Mouse (Mus musculus): ENCODE data around the gene Esx1. TPM values are rescaled to one million over a fixed set of nuclear protein-coding genes. Genes with fewer than 3 reads are reported as not detected.

The Esx1 gene
- total RNA-seq (2021), result not detected

DNA sequence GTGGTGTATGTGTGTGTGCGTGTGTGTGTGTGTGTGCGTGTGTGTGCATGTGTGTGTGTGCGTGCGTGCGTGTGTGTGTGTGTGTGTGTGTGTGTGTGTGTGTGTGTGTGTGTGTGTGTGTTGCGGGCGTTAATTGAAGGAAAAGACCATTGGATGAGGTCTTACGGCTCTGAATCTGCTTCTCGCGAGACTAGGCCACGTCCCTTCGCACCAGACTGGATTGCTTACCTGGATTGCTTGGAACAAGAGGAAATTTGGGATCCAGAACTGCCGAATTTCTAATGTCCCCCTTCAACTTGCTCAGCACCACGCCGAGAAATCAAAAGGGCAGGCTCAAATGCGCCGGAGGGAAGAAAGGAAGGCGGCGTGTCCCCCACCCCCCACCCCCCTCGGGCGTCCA lies at the start of gene Esx1:
Gene Esx1, minus strand, starts transcription at position 366 of the 400 bp plus-strand sequence.
- intact Hi-C loops (cut with DNase I), result no loop called here
- DNase-seq (ENCODE audit: low spot score), result no peak

DNA sequence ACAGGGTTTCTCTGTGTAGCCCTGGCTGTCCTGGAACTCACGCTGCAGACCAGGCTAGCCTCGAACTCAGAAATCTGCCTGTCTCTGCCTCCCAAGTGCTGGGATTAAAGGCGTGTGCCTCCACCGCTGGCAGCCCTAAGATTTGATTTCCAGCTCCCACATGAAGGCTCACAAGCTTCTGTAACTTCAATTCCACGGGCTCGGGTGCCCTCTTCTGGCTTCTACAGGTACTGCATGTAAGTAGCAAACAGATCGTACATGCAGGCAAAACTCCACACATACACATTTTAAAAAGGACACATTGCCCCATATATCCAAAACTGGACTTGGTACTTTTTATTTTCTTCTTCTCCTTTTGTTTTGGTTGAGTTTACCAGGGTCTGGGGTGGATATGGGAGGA lies 48.1 kb upstream of the Esx1 start:
- DNase-seq (ENCODE audit: low spot score), result no peak
- intact Hi-C loops (cut with DNase I), result no loop called here

DNA sequence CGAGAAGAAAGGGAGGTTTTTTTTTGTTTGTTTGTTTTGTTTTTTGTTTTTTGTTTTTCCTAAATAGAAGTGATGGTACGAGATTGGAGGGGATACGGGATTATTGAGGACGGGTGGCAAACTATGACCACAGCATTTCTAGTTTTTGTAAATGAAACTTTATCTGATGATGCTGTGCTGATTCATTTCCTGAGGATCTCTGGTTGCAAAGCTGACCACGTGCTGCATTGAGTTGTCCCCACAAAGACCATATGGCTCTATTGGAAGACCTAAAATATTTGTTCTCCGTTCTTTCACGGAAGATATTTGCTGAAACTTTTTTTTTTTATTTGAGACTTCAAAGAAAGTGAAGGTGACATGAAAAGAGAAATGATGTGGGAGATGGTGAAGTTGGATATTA lies 45.8 kb upstream of the Esx1 start:
- no peak for DNase-seq (ENCODE audit: low spot score)
- intact Hi-C loops (cut with DNase I), result no loop called here

DNA sequence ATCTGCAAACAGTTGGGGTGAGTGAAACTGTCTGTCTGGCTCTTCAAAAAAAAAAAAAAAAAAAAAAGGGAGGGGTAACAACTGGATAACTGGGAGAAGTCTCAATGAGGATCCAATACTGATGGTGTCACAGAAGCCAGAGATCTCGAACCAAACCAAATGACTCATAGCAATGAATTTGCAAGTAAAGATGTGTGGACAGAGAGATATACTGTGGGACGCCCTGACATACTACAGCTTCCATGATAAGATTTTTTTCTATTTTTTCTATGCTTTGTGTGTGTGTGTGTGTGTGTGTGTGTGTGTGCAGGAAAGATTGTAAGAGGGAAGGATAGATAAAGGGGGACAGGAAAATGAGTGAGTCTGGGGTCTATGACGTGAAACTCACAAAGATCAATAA lies 43.7 kb upstream of the Esx1 start:
- no peak for DNase-seq (ENCODE audit: low spot score)
- intact Hi-C loops (cut with DNase I), result no loop called here

DNA sequence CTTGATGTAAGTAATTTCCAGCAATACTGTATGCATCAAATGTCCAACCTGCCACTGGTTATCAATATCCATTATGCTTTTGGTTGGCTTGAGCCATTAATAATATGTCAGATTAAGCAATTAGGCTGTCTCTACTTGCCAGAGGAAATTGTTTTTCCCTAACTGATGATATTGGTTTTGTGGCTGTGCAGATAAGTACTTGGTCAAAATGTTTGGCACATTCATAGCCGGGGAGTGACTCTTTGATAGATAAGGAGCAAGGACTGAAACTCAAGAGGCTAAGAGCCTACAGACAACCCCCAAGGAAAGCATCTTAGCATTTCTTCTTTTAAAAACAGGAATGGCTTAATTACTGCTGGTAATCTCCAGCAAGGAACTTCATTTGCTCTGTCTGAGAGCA lies 40.8 kb upstream of the Esx1 start:
- intact Hi-C loops (cut with DNase I), result loop anchor here (2.0 kb wide), 1 partner anchor 42 kb away; no protein-coding TSS in a partner anchor
- DNase-seq (ENCODE audit: low spot score), result no peak

DNA sequence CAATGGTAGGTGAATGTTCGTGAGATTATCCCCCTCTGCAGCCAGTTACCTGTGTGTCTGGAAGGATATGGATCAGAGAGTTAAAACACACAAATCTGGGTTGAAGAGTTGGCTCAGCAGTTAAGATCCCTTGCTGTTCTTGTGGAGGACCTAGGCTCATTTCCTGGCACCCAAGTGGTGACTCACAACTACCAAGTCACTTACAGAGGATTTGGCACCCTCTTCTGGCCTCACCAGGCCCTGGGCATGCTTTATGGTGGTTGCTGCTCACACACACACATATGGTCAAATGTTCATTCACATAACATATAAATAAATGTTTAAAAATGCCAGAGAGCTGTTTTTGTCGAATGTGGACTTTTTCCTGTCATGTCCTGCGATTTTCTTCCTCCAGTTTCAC lies 39.1 kb upstream of the Esx1 start:
- intact Hi-C loops (cut with DNase I), result no loop called here
- no peak for DNase-seq (ENCODE audit: low spot score)

DNA sequence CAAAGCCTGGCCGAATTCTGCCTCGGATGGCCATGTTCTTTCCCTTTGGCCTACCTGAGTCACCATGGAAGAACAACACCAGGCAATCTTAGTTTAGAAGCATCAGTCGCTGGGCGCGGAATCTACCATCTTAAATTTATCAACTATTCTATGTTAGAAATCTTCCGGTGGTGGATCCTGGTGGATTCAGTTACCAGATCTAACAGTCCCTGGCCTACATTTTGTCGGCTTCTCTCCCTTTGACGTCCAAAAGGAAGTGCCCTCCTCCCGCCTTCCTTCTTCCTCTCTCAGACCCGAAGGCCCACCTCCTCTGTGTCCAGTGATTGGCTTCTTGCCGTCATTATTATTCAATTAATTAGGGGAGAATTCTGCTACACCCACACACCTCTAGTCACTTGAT lies 27.2 kb upstream of the Esx1 start:
- intact Hi-C loops (cut with DNase I), result no loop called here

DNA sequence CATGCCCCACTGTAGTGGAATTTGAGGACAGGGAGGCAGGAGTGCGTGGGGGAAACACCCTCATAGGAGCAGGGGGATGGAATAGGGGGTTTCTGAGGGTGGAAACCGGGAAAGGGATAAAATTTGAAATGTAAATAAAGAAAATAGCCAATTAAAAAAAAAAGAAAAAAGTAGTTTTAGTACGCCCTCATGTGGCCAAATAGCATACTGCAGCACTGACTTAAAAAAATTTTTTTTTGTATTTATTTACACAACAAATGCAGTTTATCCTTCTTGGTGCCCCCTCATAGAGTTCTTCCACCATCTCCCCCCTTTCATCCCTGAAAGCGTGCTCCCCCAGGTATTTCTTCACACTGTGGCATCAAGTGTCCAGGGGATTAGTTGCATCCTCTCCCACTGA lies 22.8 kb upstream of the Esx1 start:
- no peak for DNase-seq (ENCODE audit: low spot score)
- intact Hi-C loops (cut with DNase I), result loop anchor here (5.0 kb wide), 1 partner anchor 397 kb away; no protein-coding TSS in a partner anchor

More for the DNA sequence above, 27.2 kb upstream of the Esx1 start:
- no peak for DNase-seq (ENCODE audit: low spot score)

DNA sequence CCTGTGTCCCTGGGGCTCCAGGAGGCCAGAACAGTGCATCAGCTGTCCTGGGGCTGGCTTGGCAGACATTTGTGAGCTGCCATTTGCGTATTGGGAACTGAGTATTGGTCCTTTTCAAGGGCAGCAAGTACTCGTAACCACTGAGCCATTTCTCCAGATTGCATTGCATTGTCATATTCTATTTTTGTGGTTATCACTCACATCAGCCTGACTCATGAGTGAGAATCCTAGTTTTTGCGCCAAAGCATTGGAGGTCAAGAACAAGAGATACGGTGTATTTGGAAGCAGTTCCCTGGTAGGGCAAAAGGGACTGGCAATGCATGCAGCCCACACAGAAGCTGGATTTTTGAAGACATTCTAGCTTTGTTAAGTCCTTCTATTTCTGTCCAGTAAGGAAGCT lies 21.8 kb upstream of the Esx1 start:
- no peak for DNase-seq (ENCODE audit: low spot score)
- intact Hi-C loops (cut with DNase I), result loop anchor here (5.0 kb wide), 1 partner anchor 396 kb away; no protein-coding TSS in a partner anchor

DNA sequence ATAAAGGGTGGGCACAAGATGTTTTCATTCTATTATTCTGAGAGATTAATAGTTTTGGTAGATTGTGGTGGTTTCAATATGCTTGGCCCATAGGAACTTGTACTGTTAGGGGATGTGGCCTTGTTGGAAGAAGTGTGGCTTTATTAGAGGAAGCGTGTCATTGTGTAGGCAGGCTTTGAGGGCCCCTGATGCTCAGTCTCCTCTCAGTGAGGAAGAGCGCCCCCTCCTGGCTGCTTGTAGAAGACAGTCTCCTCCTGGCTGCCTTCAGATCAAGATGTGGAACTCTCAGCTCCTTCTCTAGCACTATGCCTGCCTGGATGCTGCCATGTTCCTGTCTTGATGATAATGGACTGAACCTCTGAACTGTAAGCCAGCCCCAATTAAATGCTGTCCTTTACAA lies 20.7 kb upstream of the Esx1 start:
- DNase-seq (ENCODE audit: low spot score), result no peak
- intact Hi-C loops (cut with DNase I), result loop anchor here (5.0 kb wide), 1 partner anchor 395 kb away; no protein-coding TSS in a partner anchor

DNA sequence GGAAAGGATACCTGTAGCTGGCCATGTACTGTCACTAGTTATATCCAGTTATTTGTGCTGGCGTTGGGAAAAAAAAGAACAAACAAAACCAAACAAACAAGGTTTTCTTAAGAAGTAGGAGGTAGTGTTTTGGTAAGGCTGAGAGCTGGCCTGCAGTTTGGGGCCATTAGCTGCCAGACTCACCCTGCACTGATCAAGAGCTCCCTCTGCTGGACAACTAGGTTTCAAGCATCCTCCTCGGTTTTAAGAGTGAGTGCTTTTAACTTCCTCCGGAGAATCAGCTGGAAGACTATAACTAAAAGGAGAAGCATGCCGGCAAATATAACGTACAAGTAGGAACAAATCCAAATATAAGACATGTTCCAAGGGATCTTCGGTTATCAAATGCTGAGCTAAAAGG lies 19.8 kb upstream of the Esx1 start:
- intact Hi-C loops (cut with DNase I), result loop anchor here (5.0 kb wide), 1 partner anchor 394 kb away; no protein-coding TSS in a partner anchor
- DNase-seq (ENCODE audit: low spot score), result no peak

DNA sequence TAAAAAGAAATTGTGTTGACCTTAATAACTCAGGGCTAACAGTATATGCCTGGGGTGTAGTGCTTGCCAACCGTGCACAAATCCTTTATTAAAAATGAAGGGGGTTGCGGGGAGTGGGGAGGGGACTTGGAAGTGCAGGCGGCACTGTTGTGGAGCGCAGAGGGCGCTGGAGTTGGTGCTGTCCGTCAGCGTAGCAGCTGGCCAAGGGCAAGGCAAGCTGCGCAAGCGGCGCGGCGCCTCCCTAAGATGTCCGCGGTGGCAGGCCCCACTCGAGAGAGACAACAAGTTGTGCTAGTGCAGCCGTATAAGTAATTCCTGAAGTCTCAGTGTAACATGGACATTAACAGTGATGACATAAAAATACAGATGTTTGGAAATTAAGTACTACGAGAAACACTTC lies 5.7 kb upstream of the Esx1 start:
- intact Hi-C loops (cut with DNase I), result no loop called here
- no peak for DNase-seq (ENCODE audit: low spot score)

DNA sequence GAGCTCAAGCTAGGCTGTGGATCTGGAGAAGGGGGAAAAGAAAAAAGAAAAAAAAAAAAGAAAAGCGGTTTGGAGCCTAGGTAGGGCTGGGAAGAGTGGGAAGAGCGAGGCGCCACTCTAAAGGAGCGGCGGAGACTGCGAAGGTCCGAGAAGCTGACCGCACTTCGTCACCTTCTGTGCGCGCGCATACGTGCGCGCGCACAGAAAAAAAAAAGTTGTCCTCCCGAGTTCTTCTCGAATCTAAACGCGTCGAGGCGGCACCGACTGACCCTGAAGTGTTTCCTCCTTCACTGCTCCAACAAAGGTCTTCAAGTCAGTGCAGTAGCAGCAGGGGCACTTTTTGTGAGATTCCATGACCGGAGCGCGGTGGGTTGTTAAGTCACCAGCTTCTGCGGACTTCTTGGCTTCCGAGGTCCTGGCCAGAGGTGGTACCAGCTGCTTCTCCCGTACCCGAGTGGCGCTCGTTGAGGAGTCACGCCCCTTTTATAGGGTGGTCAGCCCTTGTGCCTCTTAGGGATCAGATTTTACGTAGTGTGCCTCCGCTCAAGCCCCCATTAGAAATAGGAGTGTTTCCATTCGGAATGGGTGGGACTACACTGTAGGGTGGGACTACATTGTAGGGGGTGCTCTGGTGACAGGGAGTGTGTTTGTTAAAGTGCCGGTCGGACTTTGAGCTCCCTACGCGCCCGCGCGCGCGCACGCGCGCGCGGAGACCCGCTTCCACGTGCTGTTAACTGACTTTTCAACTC lies 2.0 kb downstream of the Esx1 start:
- DNase-seq (ENCODE audit: low spot score), result no peak
- intact Hi-C loops (cut with DNase I), result no loop called here

DNA sequence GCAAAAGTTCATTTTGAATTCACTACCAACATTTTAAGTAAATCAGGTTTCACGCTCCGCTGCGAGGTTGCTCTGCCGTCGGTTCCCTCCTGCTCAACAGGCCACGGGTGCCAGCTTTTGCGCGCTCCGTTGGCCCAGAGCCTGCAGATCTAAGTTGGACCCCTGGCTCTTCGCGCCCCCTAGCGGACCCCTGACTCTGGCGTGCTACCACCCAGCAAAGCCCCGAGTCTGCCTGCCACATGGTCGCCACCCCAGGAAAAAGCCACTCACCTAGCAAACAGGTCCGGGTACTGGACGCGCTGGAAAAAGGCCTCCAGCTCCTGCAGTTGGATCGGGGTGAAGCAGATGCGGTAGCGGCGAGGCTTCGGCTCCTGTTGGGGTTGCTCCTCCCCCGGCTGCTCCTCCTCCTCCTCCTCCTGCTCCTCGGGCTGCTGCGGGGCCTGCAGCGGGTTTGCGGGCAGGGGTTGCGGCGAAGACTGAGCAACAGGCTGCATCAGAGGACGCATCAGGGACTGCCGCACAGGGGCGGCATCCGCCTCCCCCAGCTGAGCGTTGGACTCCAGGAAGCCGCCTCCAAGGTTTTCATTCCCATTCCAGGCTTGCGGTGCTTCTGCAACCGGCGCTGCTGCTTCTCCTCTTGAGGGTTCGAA lies 3.7 kb downstream of the Esx1 start:
- no peak for DNase-seq (ENCODE audit: low spot score)
- intact Hi-C loops (cut with DNase I), result no loop called here

DNA sequence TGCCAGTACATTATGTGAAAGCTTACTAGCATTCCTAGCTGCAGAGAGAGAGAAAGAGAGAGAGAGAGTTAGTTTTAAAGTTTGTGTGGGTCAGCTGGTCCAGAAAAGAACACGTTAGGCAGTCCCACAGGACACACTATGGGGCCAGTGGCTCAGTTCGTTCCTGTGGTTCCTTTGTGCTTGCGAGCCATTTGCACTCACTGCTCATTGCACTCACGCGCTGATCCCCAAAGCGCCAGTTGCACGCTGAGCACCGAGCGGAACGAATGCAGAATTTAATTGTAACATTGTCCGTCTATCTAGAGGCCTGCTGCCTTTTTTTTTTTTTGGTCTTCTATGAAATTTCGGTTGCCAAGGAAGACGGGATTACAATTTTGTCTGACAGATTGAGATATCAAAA lies 15.4 kb downstream of the Esx1 start:
- no peak for DNase-seq (ENCODE audit: low spot score)
- intact Hi-C loops (cut with DNase I), result no loop called here

DNA sequence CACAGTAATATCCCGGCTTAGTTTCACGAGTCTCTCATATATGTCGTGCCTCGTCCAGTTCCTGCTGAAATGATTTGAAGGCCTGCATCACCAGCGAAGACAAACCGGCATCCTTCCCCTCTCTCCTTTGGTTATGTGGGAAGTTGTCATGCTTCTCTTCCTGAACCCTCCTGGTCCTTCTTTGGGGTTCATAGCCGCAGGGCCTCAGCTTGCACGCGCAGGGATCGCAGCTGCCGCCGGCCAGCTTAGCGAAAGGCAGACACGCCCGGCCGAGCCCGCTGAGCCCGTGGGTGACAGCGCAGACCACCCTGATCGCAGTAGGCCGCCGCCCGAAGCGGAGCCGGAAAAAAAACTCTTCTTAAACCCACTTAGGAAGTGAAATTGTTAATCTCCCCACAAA lies 17.4 kb downstream of the Esx1 start:
- intact Hi-C loops (cut with DNase I), result no loop called here

More for the DNA sequence above, 17.4 kb downstream of the Esx1 start:
- DNase-seq (ENCODE audit: low spot score), result no peak

Other genes with a start within 250 kb of the Esx1 start
- not detected for gene H2bfm, start 194.8 kb downstream of the Esx1 start, total RNA-seq (2021)
- gene Tmsb15b2, start 146.6 kb downstream of the Esx1 start, total RNA-seq (2021), result 1 to 10 TPM in 1 of 2 experiments, not detected in 1; 2.9 TPM
- not detected for gene Tmsb15l, start 145.2 kb downstream of the Esx1 start, total RNA-seq (2021)
- gene Tmsb15b1, start 145.2 kb downstream of the Esx1 start, total RNA-seq (2021), result 1 to 10 TPM in 1 of 2 experiments, not detected in 1; 1.2 TPM
- gene Zcchc18, start 128.9 kb downstream of the Esx1 start, total RNA-seq (2021), result not detected
- 1 to 10 TPM; 2.3 to 4.7 TPM for gene Slc25a53, start 83.8 kb downstream of the Esx1 start, total RNA-seq (2021)
- 1 to 10 TPM; 4.1 to 4.4 TPM for gene Fam199x, start 72.5 kb downstream of the Esx1 start, total RNA-seq (2021)